Mouse (Mus musculus) bone marrow, adult 2 months (tissue): ENCODE results near the gene Arhgap1.

Source experiments
- CTCF ChIP-seq: fragments of 200-500 bp; IDR thresholded peaks from 2 replicates; pipeline ENCODE4 v1.5.1; 2011; ENCODE audit warnings: low read length, control low read depth; ENCODE audit not compliant: control insufficient read depth, insufficient read depth
- POLR2A ChIP-seq: fragments of 200-500 bp; IDR thresholded peaks from 2 replicates; pipeline ENCODE4 v1.6.1; 2011; ENCODE audit warnings: low read depth, mild to moderate bottlenecking, control low read depth, low read length, borderline replicate concordance; ENCODE audit not compliant: control insufficient read depth

- TF ChIP-seq POLR2A (no peak), CTCF (no peak)
These were observed 11.3 kb downstream of the Arhgap1 start for GRCm38 (mm10) chr2:91660981-91661380.
